Mouse (Mus musculus): ENCODE results near the gene Btbd9. TPM values are rescaled to one million over a fixed set of nuclear protein-coding genes. Genes with fewer than 3 reads are reported as not detected.

Btbd9 gene
- polyA plus RNA-seq (2015; fragmentation: Nextera tagmentation; extraction: Ambion mirVana): 26.8 and 36.6 TPM in 2 replicates

DNA sequence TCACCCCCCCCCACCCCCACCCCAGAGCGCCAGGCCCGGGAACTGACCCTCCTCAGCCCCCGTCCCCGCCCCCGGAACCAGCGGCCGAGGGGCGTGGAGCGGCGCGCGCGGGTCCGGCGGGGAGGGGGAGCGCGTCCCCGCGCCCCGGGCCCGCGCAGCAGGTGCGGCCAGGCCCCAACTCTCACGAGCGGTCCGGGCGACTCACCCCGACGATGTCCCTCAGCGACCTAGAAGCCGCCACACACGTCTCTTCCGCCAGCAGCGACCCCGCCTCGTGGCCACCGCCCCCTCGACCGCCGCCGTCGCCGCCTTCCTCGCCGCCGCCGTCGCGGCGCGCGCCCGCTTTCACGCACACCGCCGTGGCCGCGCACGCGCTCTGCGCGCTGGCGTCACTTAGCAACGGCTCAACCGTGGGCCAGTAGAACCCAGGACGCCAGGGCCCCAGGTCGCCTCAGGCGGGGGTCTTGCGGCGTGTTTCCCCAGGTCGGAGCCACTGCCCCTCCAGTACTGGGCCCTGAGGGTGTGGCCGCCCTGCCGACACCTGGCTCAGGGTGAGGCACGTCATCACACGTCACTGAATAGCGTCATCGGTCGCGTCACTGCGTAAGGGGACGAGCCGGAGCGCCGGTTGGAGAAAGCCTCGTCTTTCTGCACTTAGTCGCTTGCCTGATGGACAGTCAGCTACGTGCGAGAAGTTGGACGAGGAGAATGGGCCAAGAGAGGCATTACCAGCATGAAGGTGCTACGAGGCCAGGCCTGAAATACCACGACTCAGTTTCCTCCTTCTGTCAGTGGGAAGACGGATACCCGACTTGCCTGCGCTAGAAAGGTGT, at the start of gene Btbd9:
Btbd9 (minus strand) TSS at position 548 of the 833 bp plus-strand sequence.

GRCm38 (mm10) chr17:30624132-30624531, 47.8 kb upstream of the Btbd9 start, which contains the start of gene Dnah8:
Gene Dnah8, plus strand, starts transcription at chr17:30624354.

Other genes with a start within 250 kb of the Btbd9 start
- 0.58 and 0.87 TPM in 2 replicates for gene Dnah8, start 47.9 kb upstream of the Btbd9 start, polyA plus RNA-seq (2015; fragmentation: Nextera tagmentation; extraction: Ambion mirVana)
- 186 and 214 TPM in 2 replicates for gene Glo1, start 50.4 kb upstream of the Btbd9 start, polyA plus RNA-seq (2015; fragmentation: Nextera tagmentation; extraction: Ambion mirVana)